Mouse (Mus musculus) CH12.LX (cell line): Measurements from ENCODE around the gene Cdh4. TPM values are rescaled to one million over a fixed set of nuclear protein-coding genes. Genes with fewer than 3 reads are reported as not detected.

ENCODE experiments used
- DNase-seq: peaks from one replicate; pipeline ENCODE4 v3.0.0-alpha.2; 2013; ENCODE audit errors: extremely low read depth
- H3K27ac ChIP-seq: 2 replicates; pipeline ENCODE4 v1.5.1; 2012; ENCODE audit warnings: low read depth, mild to moderate bottlenecking, control low read depth, moderate library complexity; ENCODE audit not compliant: insufficient read depth
- H3K27me3 ChIP-seq: replicated peaks from 2 replicates; pipeline ENCODE3; 2012; ENCODE audit warnings: inconsistent platforms
- H3K36me3 ChIP-seq, 2 experiments: replicated peaks in 1 of 2; 2 replicates each; pipeline versions ENCODE3 to v1.6.1; 2012; ENCODE audit warnings: inconsistent platforms in 1 of 2, low read length in 1 of 2, mild to moderate bottlenecking in 1 of 2, mixed read lengths in 1 of 2, moderate library complexity in 1 of 2; ENCODE audit not compliant: control insufficient read depth in 1 of 2, insufficient read depth in 1 of 2
- H3K4me1 ChIP-seq, 2 experiments: 2 replicates each; pipeline ENCODE4 v1.6.1; 2012; ENCODE audit warnings: inconsistent platforms in 1 of 2, moderate library complexity in 1 of 2; ENCODE audit not compliant: insufficient read depth in 2 of 2, control insufficient read depth in 1 of 2
- H3K4me2 ChIP-seq: 2 replicates; pipeline ENCODE4 v1.6.1; 2012; ENCODE audit warnings: low read depth, mild to moderate bottlenecking, control low read depth; ENCODE audit not compliant: poor library complexity, insufficient read depth, severe bottlenecking
- H3K4me3 ChIP-seq, 3 experiments: fragments of 150-350 bp in 1 of 3; sonication (generic) in 1 of 3; replicated peaks in 1 of 3; 2 replicates each; pipeline versions ENCODE3 to v1.5.1; 2011 to 2012; ENCODE audit warnings: low read depth in 2 of 3, low read length in 2 of 3, mild to moderate bottlenecking in 2 of 3, moderate library complexity in 2 of 3, control low read depth in 1 of 3, improper control_type of control experiment in 1 of 3, inconsistent platforms in 1 of 3, mixed read lengths in 1 of 3; ENCODE audit not compliant: poor library complexity in 1 of 3
- H3K79me2 ChIP-seq: replicated peaks from 2 replicates; pipeline ENCODE4 v1.6.1; 2012; ENCODE audit warnings: mild to moderate bottlenecking, moderate library complexity; ENCODE audit not compliant: control insufficient read depth, poor library complexity, insufficient read depth, severe bottlenecking; ENCODE audit errors: extremely low read depth
- H3K9ac ChIP-seq: 2 replicates; pipeline ENCODE4 v1.6.1; 2012; ENCODE audit warnings: low read depth, mild to moderate bottlenecking, control low read depth, moderate library complexity; ENCODE audit not compliant: insufficient read depth
- H3K9me3 ChIP-seq: replicated peaks from 2 replicates; pipeline ENCODE3; 2012; ENCODE audit warnings: low read length, inconsistent platforms, mixed read lengths
- BHLHE40 ChIP-seq: IDR thresholded peaks from 2 replicates; pipeline ENCODE4 v1.6.1; 2011; ENCODE audit warnings: mild to moderate bottlenecking, low read depth, low read length, improper control_type of control experiment
- CHD1 ChIP-seq: IDR thresholded peaks from 2 replicates; pipeline ENCODE4 v1.6.1; 2012; ENCODE audit warnings: low read depth, low read length, improper control_type of control experiment, inconsistent platforms
- CHD2 ChIP-seq: IDR thresholded peaks from 2 replicates; pipeline ENCODE4 v1.6.1; 2011; ENCODE audit warnings: low read length, improper control_type of control experiment
- E2F4 ChIP-seq: IDR thresholded peaks from 2 replicates; pipeline ENCODE4 v1.6.1; 2011; ENCODE audit warnings: low read depth, low read length, improper control_type of control experiment; ENCODE audit not compliant: insufficient replicate concordance
- ELF1 ChIP-seq: IDR thresholded peaks from 2 replicates; pipeline ENCODE4 v1.6.1; 2014; ENCODE audit warnings: low read depth, mild to moderate bottlenecking, inconsistent platforms, low read length, improper control_type of control experiment
- EP300 ChIP-seq: IDR thresholded peaks from 2 replicates; pipeline ENCODE4 v1.6.1; 2011; ENCODE audit warnings: low read length, improper control_type of control experiment
- JUN ChIP-seq: IDR thresholded peaks from 2 replicates; pipeline ENCODE4 v1.6.1; 2011; ENCODE audit warnings: low read depth, mild to moderate bottlenecking, low read length, improper control_type of control experiment, moderate library complexity; ENCODE audit not compliant: insufficient read depth
- KAT2A ChIP-seq: IDR thresholded peaks from 2 replicates; pipeline ENCODE4 v1.6.1; 2012; ENCODE audit warnings: low read length, improper control_type of control experiment, inconsistent platforms; ENCODE audit not compliant: insufficient replicate concordance
- MAX ChIP-seq: IDR thresholded peaks from 2 replicates; pipeline ENCODE4 v1.6.1; 2011; ENCODE audit warnings: low read length, improper control_type of control experiment
- MEF2A ChIP-seq: IDR thresholded peaks from 2 replicates; pipeline ENCODE4 v1.6.1; 2014; ENCODE audit warnings: low read depth, mild to moderate bottlenecking, inconsistent platforms, low read length, improper control_type of control experiment, borderline replicate concordance
- MXI1 ChIP-seq: IDR thresholded peaks from 2 replicates; pipeline ENCODE4 v1.6.1; 2011; ENCODE audit warnings: mild to moderate bottlenecking, low read depth, low read length, improper control_type of control experiment
- NELFE ChIP-seq: IDR thresholded peaks from 2 replicates; pipeline ENCODE4 v1.6.1; 2011; ENCODE audit warnings: low read depth, low read length, improper control_type of control experiment
- POLR2A ChIP-seq: IDR thresholded peaks from 2 replicates; pipeline ENCODE4 v1.6.1; 2011; ENCODE audit warnings: low read depth, mild to moderate bottlenecking, improper control_type of control experiment, low read length
- POLR2AphosphoS2 ChIP-seq: IDR thresholded peaks from 2 replicates; pipeline ENCODE4 v1.6.1; 2011; ENCODE audit warnings: low read depth, low read length, improper control_type of control experiment
- RAD21 ChIP-seq: IDR thresholded peaks from 2 replicates; pipeline ENCODE4 v1.6.1; 2011; ENCODE audit warnings: low read depth, mild to moderate bottlenecking, low read length, improper control_type of control experiment, moderate library complexity
- RCOR1 ChIP-seq: conservative IDR thresholded peaks from 2 replicates; pipeline ENCODE4 v1.6.1; 2012; ENCODE audit warnings: low read depth, mild to moderate bottlenecking, inconsistent platforms, low read length, improper control_type of control experiment
- SIN3A ChIP-seq: IDR thresholded peaks from 2 replicates; pipeline ENCODE4 v1.6.1; 2012; ENCODE audit warnings: low read length, improper control_type of control experiment, inconsistent platforms
- SMC3 ChIP-seq: IDR thresholded peaks from 2 replicates; pipeline ENCODE4 v1.6.1; 2011; ENCODE audit warnings: low read depth, low read length, improper control_type of control experiment
- TCF12 ChIP-seq: IDR thresholded peaks from 2 replicates; pipeline ENCODE4 v1.6.1; 2014; ENCODE audit warnings: low read depth, mild to moderate bottlenecking, inconsistent platforms, low read length, improper control_type of control experiment
- ZC3H11A ChIP-seq: IDR thresholded peaks from 2 replicates; pipeline ENCODE4 v1.6.1; 2012; ENCODE audit warnings: low read depth, mild to moderate bottlenecking, inconsistent platforms, low read length, improper control_type of control experiment
- ZKSCAN1 ChIP-seq: IDR thresholded peaks from 2 replicates; pipeline ENCODE4 v1.6.1; 2012; ENCODE audit warnings: low read depth, inconsistent platforms, low read length, improper control_type of control experiment, borderline replicate concordance
- dilution Hi-C: fragments of 300-500 bp; cut with MboI; formaldehyde crosslinking; loops from 2 replicates; pipeline ENCODE4 v1.14.3; 2020; ENCODE audit warnings: low sequenced_read_pairs; ENCODE audit not compliant: extremely low pct_unique_long_range_greater_than_20kb, extremely low pct_ligation_motif_present
- in situ Hi-C: fragments of 300-500 bp; cut with MboI; formaldehyde crosslinking; loops from 3 replicates; pipeline ENCODE4 v1.14.3; 2019; ENCODE audit warnings: low sequenced_read_pairs, low pct_ligation_motif_present, low pct_unique_long_range_greater_than_20kb, mixed read lengths
- polyA plus RNA-seq: library from polyadenylated mRNA; unstranded; fragments of >175 nt; gene quantifications from 2 replicates; pipeline ENCODE4 v1.2.1, GENCODE M21; 2012; ENCODE audit warnings: low read depth; ENCODE audit not compliant: insufficient read length
- total RNA-seq, 2 experiments: library from RNA; depleted of rRNA; stranded (reverse); fragments of 300-350 nt in 1 of 2; fragments of >200 nt in 1 of 2; gene quantifications; 2 replicates each; pipeline ENCODE4 v1.2.3; 2012 to 2014

Cdh4 gene
- total and polyA plus RNA-seq, 3 experiments = not detected

DNA sequence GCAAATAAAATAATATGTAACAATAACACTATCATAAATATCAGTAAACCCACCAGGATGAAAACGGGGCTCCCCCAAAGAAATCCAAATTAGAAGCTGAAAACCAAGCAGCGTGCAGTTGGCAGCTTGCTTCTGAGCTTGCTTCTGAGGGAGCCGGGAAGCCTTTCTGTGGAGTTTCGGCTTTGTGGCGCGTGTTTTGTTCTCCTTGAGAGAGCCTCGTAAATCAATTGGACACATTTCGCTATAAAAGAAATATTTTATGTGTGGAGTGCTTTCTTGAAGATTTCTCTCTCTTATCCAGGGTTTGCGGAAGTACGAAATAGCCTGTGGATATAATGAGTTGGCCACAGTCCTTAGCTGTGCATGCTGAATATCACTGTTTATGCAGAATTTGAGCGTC, 131.1 kb downstream of the Cdh4 start:
- Histone ChIP-seq H3K4me1 (no peaks in the 10 kb centered on the region), H3K27me3 (no peaks in the 10 kb centered on the region), H3K36me3 (no peaks in the 10 kb centered on the region), H3K9ac (no peak overlapping the region), H3K4me2 (no peak overlapping the region), H3K79me2 (no peaks in the 10 kb centered on the region), H3K9me3 (peaks cover 77% of the 10 kb centered on the region), H3K4me3 (no peak overlapping the region), H3K27ac (no peak overlapping the region)
- in situ Hi-C loops (loop anchor here (10.0 kb wide), 1 partner anchor 291 kb away; no protein-coding TSS in a partner anchor), dilution Hi-C loops (no loop called here)
- DNase-seq = no peak
- TF ChIP-seq ELF1 = no peak
- no peak for TF ChIP-seq CHD2
- TF ChIP-seq POLR2A = no peak
- TF ChIP-seq CHD1 = no peak
- TF ChIP-seq ZKSCAN1 = no peak
- TF ChIP-seq BHLHE40 = no peak
- no peak for TF ChIP-seq NELFE
- TF ChIP-seq KAT2A = no peak
- TF ChIP-seq SMC3 = no peak
- TF ChIP-seq POLR2AphosphoS2 = no peak
- no peak for TF ChIP-seq TCF12
- no peak for TF ChIP-seq MAX
- TF ChIP-seq MEF2A = no peak
- TF ChIP-seq RCOR1 = no peak
- no peak for TF ChIP-seq SIN3A
- no peak for TF ChIP-seq EP300
- TF ChIP-seq MXI1 = no peak
- TF ChIP-seq RAD21 = no peak
- TF ChIP-seq JUN = no peak

DNA sequence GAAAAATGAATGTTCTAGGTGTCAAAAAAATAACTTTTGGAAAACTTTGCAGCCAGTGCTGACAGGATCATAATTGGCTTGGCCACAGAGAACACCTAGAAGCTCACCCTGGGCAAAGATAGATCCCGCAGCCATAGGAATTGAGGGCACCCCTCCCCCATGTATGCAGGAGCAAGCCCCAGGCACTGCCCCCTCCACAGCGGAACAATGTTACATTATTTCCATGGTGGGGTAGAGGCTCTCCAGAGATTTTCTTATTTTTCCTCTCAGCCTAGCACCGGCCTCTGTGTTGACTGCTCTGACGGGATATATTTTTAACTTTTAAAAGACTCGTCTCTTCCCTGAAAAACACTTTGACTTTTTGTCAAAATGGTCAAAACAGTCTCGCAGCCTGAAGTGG, 131.6 kb downstream of the Cdh4 start:
- Histone ChIP-seq H3K79me2 (no peaks in the 10 kb centered on the region), H3K4me3 (no peak overlapping the region), H3K4me1 (no peaks in the 10 kb centered on the region), H3K36me3 (no peaks in the 10 kb centered on the region), H3K9ac (no peak overlapping the region), H3K4me2 (no peak overlapping the region), H3K27me3 (no peaks in the 10 kb centered on the region), H3K9me3 (peaks cover 76% of the 10 kb centered on the region), H3K27ac (no peak overlapping the region)
- in situ Hi-C loops = loop anchor here (10.0 kb wide), 1 partner anchor 291 kb away; no protein-coding TSS in a partner anchor
- TF ChIP-seq ZC3H11A = no peak
- no peak for TF ChIP-seq POLR2AphosphoS2
- no peak for TF ChIP-seq JUN
- no peak for TF ChIP-seq SIN3A
- TF ChIP-seq E2F4 = no peak
- no peak for TF ChIP-seq CHD2
- no peak for DNase-seq
- dilution Hi-C loops = no loop called here
